8 mouse cellular contexts compared by ENCODE assay signal in the genomic region with DNA sequence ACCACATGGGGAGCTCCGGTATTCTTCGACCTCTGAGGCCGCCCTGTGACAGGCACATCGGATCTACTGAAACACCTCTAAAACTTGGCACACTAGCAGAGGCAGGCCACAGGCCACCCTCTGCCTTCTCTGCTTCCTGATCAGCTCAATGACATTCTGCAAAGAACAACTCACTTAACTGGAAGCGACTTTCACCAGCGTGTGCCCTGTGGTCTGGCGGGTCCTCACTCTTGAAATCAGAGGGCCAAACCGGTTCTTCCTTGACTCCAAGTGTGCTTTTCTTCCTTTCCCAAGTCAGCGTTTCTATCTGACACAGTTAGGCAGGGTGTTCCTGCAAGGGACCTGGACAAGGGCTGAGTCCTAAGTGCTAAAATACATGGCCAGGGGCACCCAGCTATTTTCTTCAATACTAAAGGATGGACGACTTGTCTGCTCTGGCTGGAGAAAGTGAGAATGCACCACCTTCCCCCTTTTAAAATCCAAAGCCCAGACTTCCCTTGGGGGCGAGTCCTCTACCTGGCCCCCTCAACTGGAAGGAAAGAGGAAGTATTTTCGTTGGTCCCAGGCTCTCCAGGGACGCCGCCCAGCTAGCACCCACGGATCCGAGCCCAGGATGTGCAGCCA. TPM values are rescaled to one million over a fixed set of nuclear protein-coding genes. Genes with fewer than 3 reads are reported as not detected.
DNase-seq lines count a peak whose midpoint lies in the region; ATAC-seq and TF ChIP-seq lines count a peak whose summit lies in the region.

No protein-coding gene starts in this region.

- in situ Hi-C loops in ES-E14 (cut with MboI; ENCODE audit: low sequenced_read_pairs in 2 of 2, unreplicated experiment in 2 of 2) = no loop called here

- H3K27me3 ChIP-seq in heart, embryonic 13.5 days (replicated peaks) = peaks cover 34% of the 10 kb centered on the region
- H3K27me3 ChIP-seq in forebrain, embryonic 15.5 days = no peaks in the 10 kb centered on the region
- peaks cover 11% of the 10 kb centered on the region for H3K27me3 ChIP-seq in limb, embryonic 14.5 days (ENCODE audit: control insufficient read depth, insufficient read depth, low read length)
- H3K27me3 ChIP-seq in small intestine, adult 2 months (ENCODE audit: control insufficient read depth, insufficient read depth, low read length) = no peaks in the 10 kb centered on the region; the same call in 1 of the 2 replicates

- peaks cover 16% of the 10 kb centered on the region for H3K4me1 ChIP-seq in heart, embryonic 13.5 days
- peaks cover 3 to 14% of the 10 kb centered on the region in 2 experiments; a peak in 2 of 4 replicates for H3K4me1 ChIP-seq in ES-E14 (ENCODE audit: control insufficient read depth in 2 of 2, insufficient read depth in 2 of 2, low read length in 2 of 2, poor library complexity in 1 of 2)
- H3K4me1 ChIP-seq in forebrain, embryonic 15.5 days = peaks cover 7% of the 10 kb centered on the region
- no peaks in the 10 kb centered on the region for H3K4me1 ChIP-seq in limb, embryonic 14.5 days (ENCODE audit: control insufficient read depth, insufficient read depth, low read length)
- H3K4me1 ChIP-seq in small intestine, adult 2 months (ENCODE audit: control insufficient read depth, insufficient read depth, insufficient read length, low read length) = no peaks in the 10 kb centered on the region

- 0 out of 2 replicates have a peak overlapping the region, but pooled peaks have one; percentile 26 for H3K27ac ChIP-seq in heart, embryonic 13.5 days (replicated peaks)
- H3K27ac ChIP-seq in ES-E14 (ENCODE audit: insufficient read depth, low read depth, low read length, poor library complexity, severe bottlenecking) = no peak overlapping the region
- H3K27ac ChIP-seq in forebrain, embryonic 15.5 days (replicated peaks) = no peak overlapping the region
- H3K27ac ChIP-seq in limb, embryonic 14.5 days (replicated peaks; ENCODE audit: low read depth, low read length) = no peak overlapping the region
- H3K27ac ChIP-seq in small intestine, adult 2 months (ENCODE audit: insufficient read depth, low read depth, low read length) = peak overlapping the region; percentile 27

- no peak for TF ChIP-seq POLR2A in limb, embryonic 14.5 days (IDR thresholded peaks at IDR 0.05; ENCODE audit: borderline replicate concordance, extremely low read depth, insufficient read depth, insufficient read length)
- no peak for TF ChIP-seq POLR2A in small intestine, adult 2 months (IDR thresholded peaks at IDR 0.05; ENCODE audit: low read depth, low read length)

- 0 out of 2 replicates have a peak, but pooled peaks cover 4% of the 10 kb centered on the region for H3K9me3 ChIP-seq in heart, embryonic 13.5 days
- H3K9me3 ChIP-seq in ES-E14 (ENCODE audit: control insufficient read depth, insufficient read depth, low read depth, low read length) = no peaks in the 10 kb centered on the region
- no peaks in the 10 kb centered on the region for H3K9me3 ChIP-seq in forebrain, embryonic 15.5 days
- no peaks in the 10 kb centered on the region for H3K9me3 ChIP-seq in limb, embryonic 14.5 days (ENCODE audit: control insufficient read depth, low read length)

- ATAC-seq in heart, embryonic 13.5 days (ENCODE audit: extremely low read depth, insufficient number of reproducible peaks, low FRiP score, low TSS enrichment) = no peak; the same call in 1 of the 2 replicates
- peak; percentile 23 for ATAC-seq in forebrain, embryonic 15.5 days (replicated peaks)
- no peak for ATAC-seq in limb, embryonic 14.5 days (ENCODE audit: low FRiP score, low read depth)

- peak overlapping the region; percentile 91 for H3K9ac ChIP-seq in heart, embryonic 13.5 days
- H3K9ac ChIP-seq in ES-E14 (ENCODE audit: insufficient read depth, low read depth, low read length, poor library complexity, severe bottlenecking) = peak overlapping the region; percentile 44; the same call in 1 of the 2 replicates
- H3K9ac ChIP-seq in forebrain, embryonic 15.5 days (replicated peaks) = peak overlapping the region; percentile 80
- H3K9ac ChIP-seq in limb, embryonic 14.5 days (ENCODE audit: low read depth, low read length, severe bottlenecking) = peak overlapping the region; percentile 67

- peak overlapping the region; percentile 92 for H3K4me2 ChIP-seq in heart, embryonic 13.5 days
- H3K4me2 ChIP-seq in forebrain, embryonic 15.5 days (replicated peaks) = peak overlapping the region; percentile 87
- peak overlapping the region; percentile 89 for H3K4me2 ChIP-seq in limb, embryonic 14.5 days (replicated peaks; ENCODE audit: low read depth, low read length, severe bottlenecking)

- peak overlapping the region; percentile 88 for H3K4me3 ChIP-seq in heart, embryonic 13.5 days
- H3K4me3 ChIP-seq in ES-E14 (ENCODE audit: insufficient read depth in 1 of 2, low read depth in 1 of 2, low read length in 2 of 2, poor library complexity in 1 of 2, severe bottlenecking in 1 of 2) = peak overlapping the region; percentile 78 to 94
- H3K4me3 ChIP-seq in forebrain, embryonic 15.5 days = peak overlapping the region; percentile 74
- H3K4me3 ChIP-seq in limb, embryonic 14.5 days (replicated peaks; ENCODE audit: low read length) = peak overlapping the region; percentile 66
- H3K4me3 ChIP-seq in small intestine, adult 2 months (ENCODE audit: low read depth, low read length) = peak overlapping the region; percentile 82

- WGBS in heart, embryonic 13.5 days = 10% methylated on average over 16 of the region's 16 CpGs
- 12% methylated on average over 16 of the region's 16 CpGs for WGBS in forebrain, embryonic 15.5 days
- WGBS in limb, embryonic 14.5 days = 15% methylated on average over 16 of the region's 16 CpGs
- 14% methylated on average over 16 of the region's 16 CpGs for WGBS in small intestine, adult 2 months

- intact Hi-C loops in heart, postnatal 14 days (cut with DNase I) = no loop called here

- TF ChIP-seq CTCF in small intestine, adult 2 months (IDR thresholded peaks at IDR 0.05; ENCODE audit: extremely low read depth, insufficient read length, insufficient replicate concordance, low read depth, low read length) = no peak

- no peaks in the 10 kb centered on the region for H3K36me3 ChIP-seq in heart, embryonic 13.5 days
- H3K36me3 ChIP-seq in ES-E14 (ENCODE audit: control insufficient read depth, insufficient read depth, low read length, poor library complexity, severe bottlenecking) = no peaks in the 10 kb centered on the region
- H3K36me3 ChIP-seq in forebrain, embryonic 15.5 days = no peaks in the 10 kb centered on the region
- no peaks in the 10 kb centered on the region for H3K36me3 ChIP-seq in limb, embryonic 14.5 days (ENCODE audit: control insufficient read depth, insufficient read depth, low read length)
- no peaks in the 10 kb centered on the region for H3K36me3 ChIP-seq in small intestine, adult 2 months (ENCODE audit: control insufficient read depth, insufficient read depth, low read length)

- DNase-seq in heart, postnatal 14 days = no peak
- no peak for DNase-seq in ES-E14 (ENCODE audit: low read depth, low spot score)
- DNase-seq in limb, embryonic 14.5 days (ENCODE audit: low spot score) = no peak
- no peak for DNase-seq in ovary, postnatal 14 days (ENCODE audit: low spot score)
- DNase-seq in spleen, postnatal 14 days (ENCODE audit: low spot score in 2 of 2) = no peak

TF ChIP-seq in ES-E14, 5 proteins besides CTCF, POLR2A, EP300 and RAD21:
- TF ChIP-seq ZC3H11A (IDR thresholded peaks at IDR 0.05; ENCODE audit: borderline replicate concordance, low read depth, low read length) (no peak), CHD2 (IDR thresholded peaks at IDR 0.05; ENCODE audit: low read depth, low read length) (no peak), ZNF384 (IDR thresholded peaks at IDR 0.05; ENCODE audit: low read depth, low read length) (no peak), HCFC1 (IDR thresholded peaks at IDR 0.05; ENCODE audit: borderline replicate concordance, insufficient read depth, low read length) (no peak), MAFK (IDR thresholded peaks at IDR 0.05; ENCODE audit: insufficient read depth, low read depth, low read length) (no peak)

RNA-seq across cellular contexts. Expression of a gene that starts 0.4 kb away (rescaled TPM):
- polyA plus RNA-seq in heart, embryonic 13.5 days (2015; fragmentation: Nextera tagmentation; extraction: Ambion mirVana) = 57.3 and 62.7 TPM in 2 replicates
- 100 to 1,000 TPM; 159 to 163 TPM for total RNA-seq in heart, postnatal 14 days (2021)
- 5.8 and 7.1 TPM in 2 replicates for total RNA-seq in ES-E14 (2012; rRNA removed)
- polyA plus RNA-seq in forebrain, embryonic 15.5 days (2015; fragmentation: Nextera tagmentation; extraction: Ambion mirVana) = 6.2 and 7.6 TPM in 2 replicates
- polyA plus RNA-seq in limb, embryonic 14.5 days (2012; rRNA removed) = 2.3 and 2.5 TPM in 2 replicates
- 4.2 and 4.4 TPM in 2 replicates for polyA plus RNA-seq in limb, embryonic 14.5 days (2014; fragmentation: Nextera tagmentation; extraction: Ambion mirVana)
- 5.3 and 7.5 TPM in 2 replicates for polyA plus RNA-seq in small intestine, adult 2 months (2012; rRNA removed)

Comparison
In these comparisons a context has a peak if more than half of its experiments do, and no peak if none do; other contexts are left out.
1. H3K27ac ChIP-seq: peak in heart, embryonic 13.5 days (single experiment) and small intestine, adult 2 months (single experiment); none in ES-E14 (single experiment), forebrain, embryonic 15.5 days (single experiment) and limb, embryonic 14.5 days (single experiment).
2. Peak in every context shown above with its lines, with median percentiles within 50 percentile points of each other: H3K4me2 ChIP-seq, H3K4me3 ChIP-seq and H3K9ac ChIP-seq.